Mouse (Mus musculus) heart, embryonic 14.5 days (tissue): ENCODE data around the gene Ggnbp2. TPM values are rescaled to one million over a fixed set of nuclear protein-coding genes. Genes with fewer than 3 reads are reported as not detected.

Source experiments
- ATAC-seq: fragments of 200-750 bp; cut with Nextera tagmentation; 2 replicates; pipeline ENCODE4 v1.8.0; 2017; ENCODE audit warnings: low read depth, moderate TSS enrichment; ENCODE audit not compliant: insufficient number of reproducible peaks, insufficient read depth, low FRiP score
- H3K27ac ChIP-seq, 2 experiments: fragments of 200-500 bp in 1 of 2; fragments of 300-500 bp in 1 of 2; sonication (generic) in 1 of 2; replicated peaks in 1 of 2; 2 replicates each; pipeline ENCODE4 v1.5.1; 2012 to 2014; ENCODE audit warnings: low read depth in 2 of 2, low read length in 2 of 2, control low read depth in 1 of 2, mild to moderate bottlenecking in 1 of 2, mixed read lengths in 1 of 2; ENCODE audit not compliant: control insufficient read depth in 1 of 2, insufficient read depth in 1 of 2
- H3K27me3 ChIP-seq: fragments of 300-500 bp; sonication (generic); 2 replicates; pipeline ENCODE4 v1.6.1; 2014; ENCODE audit warnings: mild to moderate bottlenecking, low read length, control low read depth; ENCODE audit not compliant: control insufficient read depth, insufficient read depth
- H3K36me3 ChIP-seq: fragments of 300-500 bp; sonication (generic); 2 replicates; pipeline ENCODE4 v1.6.1; 2014; ENCODE audit warnings: mild to moderate bottlenecking, control low read depth, low read length, mixed read lengths; ENCODE audit not compliant: control insufficient read depth, insufficient read depth
- H3K4me1 ChIP-seq, 2 experiments: fragments of 200-500 bp in 1 of 2; fragments of 300-500 bp in 1 of 2; sonication (generic) in 1 of 2; 2 replicates each; pipeline ENCODE4 v1.6.1; 2012 to 2014; ENCODE audit warnings: low read length in 2 of 2, control low read depth in 1 of 2, mixed read lengths in 1 of 2; ENCODE audit not compliant: control insufficient read depth in 2 of 2, insufficient read depth in 2 of 2
- H3K4me2 ChIP-seq: fragments of 300-500 bp; sonication (generic); 2 replicates; pipeline ENCODE4 v1.6.1; 2014; ENCODE audit warnings: mild to moderate bottlenecking, low read length
- H3K4me3 ChIP-seq, 2 experiments: fragments of 200-500 bp in 1 of 2; fragments of 300-500 bp in 1 of 2; sonication (generic) in 1 of 2; 2 replicates each; pipeline ENCODE4 v1.5.1; 2012 to 2014; ENCODE audit warnings: low read length in 2 of 2, mild to moderate bottlenecking in 2 of 2, control low read depth in 1 of 2, low read depth in 1 of 2, moderate library complexity in 1 of 2; ENCODE audit not compliant: control insufficient read depth in 1 of 2, insufficient read depth in 1 of 2
- H3K9ac ChIP-seq: fragments of 300-500 bp; sonication (generic); 2 replicates; pipeline ENCODE4 v1.6.1; 2014; ENCODE audit warnings: mild to moderate bottlenecking, low read length
- H3K9me3 ChIP-seq: fragments of 300-500 bp; sonication (generic); 2 replicates; pipeline ENCODE4 v1.6.1; 2016; ENCODE audit warnings: low read length, control low read depth; ENCODE audit not compliant: control insufficient read depth
- WGBS: fragments of 180-500 bp; shearing (Covaris S2); extraction: QIAGEN DNeasy Blood & Tissue Kit; methylation state at CpG from one replicate; pipeline ENCODE4 v1.1.7; 2014; 5-methylcytosine and 5-hydroxymethylcytosine counted together
- polyA plus RNA-seq: library from polyadenylated mRNA; unstranded; fragments of >200 nt; fragmentation: Nextera tagmentation; extraction: Ambion mirVana; gene quantifications from 2 replicates; pipeline ENCODE4 v1.2.1, GENCODE M21; 2014

The Ggnbp2 gene
- polyA plus RNA-seq, 1 experiment from 2014 or later, result 54.4 TPM

DNA sequence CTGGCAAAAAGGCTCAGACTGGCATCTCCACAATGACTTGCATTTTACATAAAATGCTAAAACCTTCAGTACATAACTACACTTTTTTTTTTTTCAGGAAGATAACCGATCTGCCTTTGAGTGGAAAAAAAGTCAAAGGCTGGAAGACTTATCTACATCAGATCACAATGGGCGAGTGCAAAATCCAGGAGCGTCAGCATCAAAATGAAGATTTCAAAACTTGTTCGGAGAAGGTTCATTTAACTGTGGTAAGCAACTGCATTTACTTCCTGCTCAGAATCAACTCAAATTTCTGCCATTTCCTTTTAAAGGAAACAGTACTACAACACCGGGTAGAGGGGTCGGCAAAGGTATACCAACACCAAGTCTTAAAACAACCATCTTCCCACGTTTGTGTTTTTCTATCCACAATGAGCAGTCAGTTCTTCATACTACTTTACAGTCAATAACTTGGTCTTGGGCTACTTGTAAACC, 1.8 kb downstream of the Ggnbp2 start:
- peak overlapping the region; percentile 93 for H3K4me2 ChIP-seq
- peak overlapping the region; percentile 94 for H3K9ac ChIP-seq
- H3K27me3 ChIP-seq, result no peaks in the 10 kb centered on the region
- peak overlapping the region; percentile 70 to 96; a peak in 3 of 4 replicates for H3K4me3 ChIP-seq
- H3K4me1 ChIP-seq, result peaks cover 0 to 19% of the 10 kb centered on the region in 2 experiments; a peak in 2 of 4 replicates
- peaks cover 23% of the 10 kb centered on the region; the same call in 1 of the 2 replicates for H3K36me3 ChIP-seq
- WGBS, result 10% methylated on average over 7 of the region's 7 CpGs
- no peak for ATAC-seq
- H3K27ac ChIP-seq, result peak overlapping the region in 1 of 2 experiments; percentile 100; a peak in 2 of 4 replicates
- no peaks in the 10 kb centered on the region for H3K9me3 ChIP-seq

DNA sequence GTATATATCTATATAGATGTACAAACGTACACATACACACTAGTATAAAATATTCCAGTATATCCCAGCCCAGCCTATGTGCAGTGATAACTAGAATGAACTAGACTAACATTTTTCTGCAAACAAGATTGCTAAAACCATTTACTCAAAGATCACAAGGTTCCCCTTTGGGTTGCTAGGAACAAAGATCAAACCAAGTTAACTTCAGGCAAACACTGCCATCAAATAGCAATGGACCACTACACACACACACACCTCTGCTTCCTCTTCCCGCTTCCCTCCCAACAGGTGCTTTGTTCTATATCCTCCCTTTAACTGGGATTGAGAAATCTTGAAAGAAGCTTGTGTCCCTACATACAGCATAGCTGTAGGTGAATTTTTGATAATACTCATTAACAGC, 3.0 kb downstream of the Ggnbp2 start:
- Histone ChIP-seq H3K27ac (no peak overlapping the region), H3K9me3 (no peaks in the 10 kb centered on the region), H3K4me3 (no peak overlapping the region), H3K4me2 (peak overlapping the region; percentile 14; the same call in 1 of the 2 replicates), H3K9ac (no peak overlapping the region), H3K4me1 (peaks cover 0 to 19% of the 10 kb centered on the region in 2 experiments; a peak in 2 of 4 replicates), H3K36me3 (peaks cover 28% of the 10 kb centered on the region), H3K27me3 (no peaks in the 10 kb centered on the region)
- 89% methylated on average over 2 of the region's 2 CpGs for WGBS
- ATAC-seq, result no peak

DNA sequence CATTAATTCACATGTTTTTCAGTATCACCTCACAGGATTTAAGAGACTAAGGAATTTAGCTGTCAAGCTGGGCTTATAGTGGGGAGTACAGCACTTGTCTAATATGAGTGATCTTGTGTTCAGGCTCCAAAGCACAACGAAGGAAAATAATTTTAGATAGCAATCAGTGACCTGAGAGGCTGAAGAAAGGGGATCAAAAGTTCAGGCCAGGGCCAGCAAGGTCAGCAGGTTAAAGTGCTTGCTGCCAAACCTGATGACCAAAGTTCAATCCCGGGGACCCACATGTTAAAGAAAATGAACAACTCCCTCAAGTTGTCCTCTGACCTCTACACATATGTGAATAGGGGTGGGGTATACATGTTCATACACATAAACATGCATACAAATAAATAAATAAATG, 5.3 kb downstream of the Ggnbp2 start:
- H3K27me3 ChIP-seq, result no peaks in the 10 kb centered on the region
- H3K36me3 ChIP-seq, result peaks cover 51% of the 10 kb centered on the region
- H3K4me3 ChIP-seq, result no peak overlapping the region
- H3K4me2 ChIP-seq, result no peak overlapping the region
- ATAC-seq, result no peak
- WGBS, result 58% methylated on average over 2 of the region's 2 CpGs
- H3K9ac ChIP-seq, result no peak overlapping the region
- no peaks in the 10 kb centered on the region for H3K9me3 ChIP-seq
- no peak overlapping the region for H3K27ac ChIP-seq
- H3K4me1 ChIP-seq, result peaks cover 0 to 15% of the 10 kb centered on the region in 2 experiments; a peak in 2 of 4 replicates

DNA sequence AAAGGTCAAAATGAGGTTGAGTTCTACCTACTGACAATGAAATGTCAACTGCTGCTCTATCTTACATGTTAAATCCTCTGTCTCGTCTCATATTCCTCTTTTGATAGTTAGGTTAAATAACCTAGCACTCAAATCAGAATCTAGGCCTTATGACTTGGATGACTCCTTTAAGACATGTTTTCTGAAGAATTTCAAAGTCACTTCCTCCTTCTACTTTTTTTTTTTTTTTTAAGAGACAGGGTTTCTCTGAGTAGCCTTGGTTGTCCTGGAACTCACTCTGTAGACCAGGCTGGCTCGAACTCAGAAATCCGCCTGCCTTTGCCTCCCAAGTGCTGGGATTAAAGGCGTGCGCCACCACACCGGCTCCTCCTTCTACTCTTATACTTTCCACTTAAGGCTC, 15.3 kb downstream of the Ggnbp2 start:
- 88% methylated on average over 6 of the region's 6 CpGs for WGBS
- Histone ChIP-seq H3K27me3 (no peaks in the 10 kb centered on the region), H3K36me3 (peaks cover 93% of the 10 kb centered on the region), H3K27ac (no peak overlapping the region), H3K4me2 (no peak overlapping the region), H3K4me3 (no peak overlapping the region), H3K4me1 (no peaks in the 10 kb centered on the region), H3K9ac (no peak overlapping the region), H3K9me3 (no peaks in the 10 kb centered on the region)
- ATAC-seq, result no peak

DNA sequence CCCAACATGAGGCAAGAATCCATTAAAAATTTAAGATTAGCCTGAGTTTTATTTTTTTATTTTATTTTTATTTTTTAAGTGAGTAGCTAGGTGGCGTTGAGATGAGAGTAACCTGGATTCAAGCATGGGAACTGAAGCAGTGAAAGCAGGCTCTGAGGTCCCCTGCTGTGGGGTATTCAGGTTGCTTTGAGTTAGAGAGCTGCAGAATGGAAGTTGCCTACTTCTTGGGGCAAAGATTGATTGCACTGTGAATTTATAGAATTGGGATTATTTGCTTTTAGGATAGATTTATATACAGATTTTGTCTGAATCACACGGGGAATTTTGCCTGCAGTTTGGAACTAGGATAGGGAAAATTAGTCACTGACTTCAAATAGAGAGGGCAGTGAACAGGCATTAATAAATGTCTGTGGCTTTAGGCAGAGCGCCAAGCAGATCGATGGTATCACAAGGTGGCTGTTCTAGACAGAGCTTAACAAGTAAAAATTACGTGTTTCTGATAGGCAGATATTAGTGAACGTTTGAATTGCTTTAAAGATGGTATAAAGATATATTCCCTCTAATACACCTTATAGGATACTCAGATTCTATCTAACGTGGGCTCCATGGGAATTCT, 23.0 kb downstream of the Ggnbp2 start:
- Histone ChIP-seq H3K9ac (no peak overlapping the region), H3K4me3 (no peak overlapping the region), H3K36me3 (peaks cover 81% of the 10 kb centered on the region), H3K27ac (no peak overlapping the region), H3K27me3 (no peaks in the 10 kb centered on the region), H3K9me3 (no peaks in the 10 kb centered on the region), H3K4me1 (no peaks in the 10 kb centered on the region), H3K4me2 (no peak overlapping the region)
- WGBS, result 83% methylated on average over 7 of the region's 7 CpGs
- no peak for ATAC-seq

GRCm38 (mm10) chr11:84846741-84847474, 23.7 kb downstream of the Ggnbp2 start:
- no peak for ATAC-seq
- Histone ChIP-seq H3K9me3 (no peaks in the 10 kb centered on the region), H3K27me3 (no peaks in the 10 kb centered on the region), H3K4me3 (no peak overlapping the region), H3K27ac (no peak overlapping the region), H3K4me1 (no peaks in the 10 kb centered on the region), H3K9ac (no peak overlapping the region), H3K4me2 (no peak overlapping the region), H3K36me3 (peaks cover 81% of the 10 kb centered on the region)
- 93% methylated on average over 15 of the region's 15 CpGs for WGBS

DNA sequence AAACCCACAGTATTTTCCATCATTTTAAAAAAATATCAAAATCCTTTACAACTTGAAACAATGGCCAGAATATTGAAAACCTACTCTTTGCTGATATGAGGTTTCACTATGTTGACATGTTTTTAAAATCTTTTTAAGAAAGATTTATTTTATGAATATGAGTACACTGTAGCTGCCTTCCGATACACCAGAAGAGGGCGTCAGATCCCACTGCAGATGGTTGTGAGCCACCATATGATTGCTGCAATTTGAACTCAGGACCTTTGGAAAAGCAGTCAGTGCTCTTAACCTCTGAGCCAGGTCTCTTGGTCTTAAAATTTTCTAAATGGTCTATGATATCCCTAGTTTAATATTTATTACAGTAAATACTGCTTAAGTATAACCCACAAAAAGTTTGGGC, 31.3 kb downstream of the Ggnbp2 start:
- Histone ChIP-seq H3K27me3 (no peaks in the 10 kb centered on the region), H3K4me3 (no peak overlapping the region), H3K36me3 (peaks cover 97% of the 10 kb centered on the region), H3K9me3 (no peaks in the 10 kb centered on the region), H3K4me2 (no peak overlapping the region), H3K9ac (no peak overlapping the region), H3K4me1 (no peaks in the 10 kb centered on the region), H3K27ac (no peak overlapping the region)
- WGBS, result 84% methylated on average over 2 of the region's 2 CpGs
- ATAC-seq, result no peak
